ENCODE assay signal across 8 mouse cellular contexts in the genomic region with DNA sequence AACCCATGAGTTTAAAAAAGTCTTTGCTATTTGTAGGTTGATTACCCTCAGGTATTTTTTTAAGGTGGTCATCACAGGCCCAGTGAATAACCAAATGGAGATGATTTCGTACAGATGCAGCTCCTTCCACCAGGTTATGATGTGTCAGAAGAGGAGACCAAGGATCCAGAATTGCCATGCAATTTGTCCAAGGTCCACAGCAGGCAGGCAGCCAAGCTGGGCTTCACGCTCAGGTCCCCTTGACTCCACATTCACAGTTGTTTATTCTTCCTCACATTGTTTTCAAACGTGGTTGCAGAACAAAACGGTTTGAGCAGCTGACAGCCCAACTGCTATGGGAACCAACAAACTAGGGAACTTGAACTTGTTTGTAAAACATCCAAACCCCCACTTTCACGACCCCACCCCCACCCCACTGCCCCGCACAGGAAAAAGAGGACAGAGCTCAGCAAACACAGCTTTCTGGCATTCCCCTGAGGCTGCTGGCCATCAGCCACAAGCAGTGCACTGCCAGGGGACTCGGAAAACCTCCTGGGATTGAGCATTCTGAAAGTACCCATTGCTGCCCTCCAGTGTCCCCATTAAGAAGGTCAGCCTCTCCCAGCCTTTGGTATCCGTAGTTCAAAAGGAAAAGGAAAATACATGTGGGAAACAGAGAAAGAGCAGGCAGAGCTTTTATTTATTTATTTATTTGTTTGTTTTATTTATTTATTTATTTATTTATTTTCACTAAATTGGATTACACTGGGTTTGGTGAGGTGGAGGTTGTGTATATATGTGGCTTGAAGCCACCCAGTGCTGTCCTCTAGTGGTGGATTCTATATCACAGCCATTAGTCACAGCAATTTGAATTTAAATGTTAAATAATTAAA. TPM values are rescaled to one million over a fixed set of nuclear protein-coding genes. Genes with fewer than 3 reads are reported as not detected.
A peak's percentile ranks its signal among the peaks of the same experiment; 100 is the strongest.
DNase-seq lines count a peak whose midpoint lies in the region; ATAC-seq and TF ChIP-seq lines count a peak whose summit lies in the region.

No protein-coding gene starts in this region.

- H3K4me1 ChIP-seq in forebrain, embryonic 16.5 days (replicated peaks; ENCODE audit: control insufficient read depth, insufficient read depth, low read length): peaks cover 8% of the 10 kb centered on the region
- no peaks in the 10 kb centered on the region for H3K4me1 ChIP-seq in kidney, postnatal 0 days (replicated peaks; ENCODE audit: insufficient read depth, low read length)

- ATAC-seq in CD4-positive, CD25-positive, alpha-beta regulatory T cell, adult 4 months: no peak
- peak; percentile 58 for ATAC-seq in forebrain, embryonic 16.5 days
- ATAC-seq in kidney, postnatal 0 days (replicated peaks; ENCODE audit: low FRiP score, low read depth): no peak; the same call in 1 of the 2 replicates

- TF ChIP-seq CTCF in kidney, postnatal 0 days (IDR thresholded peaks at IDR 0.05; ENCODE audit: low read depth): peak; percentile 74

- no peaks in the 10 kb centered on the region for H3K9me3 ChIP-seq in forebrain, embryonic 16.5 days (ENCODE audit: control insufficient read depth, low read length)
- H3K9me3 ChIP-seq in kidney, postnatal 0 days (replicated peaks; ENCODE audit: low read length): no peaks in the 10 kb centered on the region

- H3K4me3 ChIP-seq in forebrain, embryonic 16.5 days (replicated peaks; ENCODE audit: low read length): no peak overlapping the region
- no peak overlapping the region for H3K4me3 ChIP-seq in kidney, postnatal 0 days (replicated peaks; ENCODE audit: low read depth, low read length)

- no peak overlapping the region for H3K9ac ChIP-seq in forebrain, embryonic 16.5 days (replicated peaks; ENCODE audit: low read depth, low read length)
- H3K9ac ChIP-seq in kidney, postnatal 0 days (ENCODE audit: low read depth, low read length): no peak overlapping the region

- peak; percentile 6 for DNase-seq in CD4-positive, CD25-positive, alpha-beta regulatory T cell, adult 2 months (ENCODE audit: low read depth, low spot score)
- DNase-seq in ovary, postnatal 36 days (ENCODE audit: low spot score): peak; percentile 58
- no peak for DNase-seq in ovary, postnatal 14 days (ENCODE audit: low spot score)
- DNase-seq in kidney, postnatal 0 days (ENCODE audit: low spot score): peak; percentile 77
- DNase-seq in lung, postnatal 14 days: peak; percentile 54
- no peak for DNase-seq in spleen, postnatal 14 days (ENCODE audit: low spot score in 2 of 2)

- no peaks in the 10 kb centered on the region for H3K36me3 ChIP-seq in forebrain, embryonic 16.5 days (ENCODE audit: control insufficient read depth, insufficient read depth)
- no peaks in the 10 kb centered on the region for H3K36me3 ChIP-seq in kidney, postnatal 0 days (ENCODE audit: insufficient read depth, low read length)

- no peaks in the 10 kb centered on the region for H3K27me3 ChIP-seq in forebrain, embryonic 16.5 days (replicated peaks; ENCODE audit: control insufficient read depth, insufficient read depth, low read length)
- no peaks in the 10 kb centered on the region for H3K27me3 ChIP-seq in kidney, postnatal 0 days (ENCODE audit: insufficient read depth, low read length)

- H3K4me2 ChIP-seq in forebrain, embryonic 16.5 days (ENCODE audit: low read length): no peak overlapping the region
- peak overlapping the region; percentile 34 for H3K4me2 ChIP-seq in kidney, postnatal 0 days (ENCODE audit: low read length)

- 18% methylated on average over 8 of the region's 8 CpGs for WGBS in forebrain, embryonic 16.5 days
- WGBS in kidney, postnatal 0 days: 19% methylated on average over 8 of the region's 8 CpGs

- no peak overlapping the region for H3K27ac ChIP-seq in forebrain, embryonic 16.5 days (ENCODE audit: low read length)
- 0 out of 2 replicates have a peak overlapping the region, but pooled peaks have one; percentile 25 for H3K27ac ChIP-seq in kidney, postnatal 0 days

RNA-seq across cellular contexts. Expression of gene Cdh5, which starts 24.6 kb away (rescaled TPM):
- polyA plus RNA-seq in CD4-positive, CD25-positive, alpha-beta regulatory T cell, adult 4 months (2017; shearing (Covaris generic)): not detected
- polyA plus RNA-seq in forebrain, embryonic 16.5 days (2015; fragmentation: Nextera tagmentation; extraction: Ambion mirVana): 9.2 and 12.6 TPM in 2 replicates
- 33.4 and 35.9 TPM in 2 replicates for polyA plus RNA-seq in kidney, postnatal 0 days (2015; fragmentation: Nextera tagmentation; extraction: Ambion mirVana)

Comparison
In these comparisons a context has a peak if more than half of its experiments do, and no peak if none do; other contexts are left out.
1. DNase-seq: peak in CD4-positive, CD25-positive, alpha-beta regulatory T cell, adult 2 months (single experiment), ovary, postnatal 36 days (single experiment), kidney, postnatal 0 days (single experiment) and lung, postnatal 14 days (single experiment); none in ovary, postnatal 14 days (single experiment) and spleen, postnatal 14 days (0 of 2).